24 mouse cellular contexts compared by ENCODE assay signal in the genomic region with DNA sequence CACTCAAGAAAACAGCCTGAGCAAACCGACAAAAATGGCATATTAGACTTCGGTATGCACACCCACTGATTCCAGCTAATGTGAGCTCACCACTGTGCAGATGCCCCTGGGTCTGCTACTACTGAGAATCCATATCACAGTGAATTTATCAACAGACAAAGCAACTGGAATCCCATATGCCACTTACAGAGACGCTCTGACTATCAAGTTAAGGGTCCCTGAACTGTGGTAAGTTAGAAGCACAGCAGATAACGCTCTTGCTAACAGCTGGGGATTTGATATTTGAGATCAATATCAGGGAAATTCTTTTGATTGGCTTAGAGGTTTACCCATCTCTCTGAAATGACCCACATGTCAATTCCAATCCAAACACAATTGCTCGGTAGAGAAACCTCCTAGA.
DNase-seq lines count a peak whose midpoint lies in the region; ATAC-seq and TF ChIP-seq lines count a peak whose summit lies in the region.
"Had no signal": no experiment of that assay in that cellular context is flagged by ENCODE, and none has a peak within 500 bp of the region (broad histone marks: within the 10 kb centered on the region; RNA-seq: fewer than 3 reads in every experiment).

No protein-coding gene starts in this region.

- H3K4me2 ChIP-seq in forebrain, postnatal 0 days (ENCODE audit: low read depth): no peak overlapping the region
- no peak overlapping the region for H3K4me2 ChIP-seq in embryonic facial prominence, embryonic 11.5 days (ENCODE audit: low read depth, low read length)
- H3K4me2 ChIP-seq in limb, embryonic 12.5 days: no peak overlapping the region
- no peak overlapping the region for H3K4me2 ChIP-seq in kidney, embryonic 15.5 days
- H3K4me2 ChIP-seq: embryonic facial prominence, embryonic 15.5 days; heart, embryonic 15.5 days; liver, embryonic 11.5 days; stomach, embryonic 15.5 days had no signal

- WGBS in forebrain, embryonic 10.5 days: 66% methylated on average over 5 of the region's 5 CpGs
- WGBS in forebrain, postnatal 0 days: 78% methylated on average over 5 of the region's 5 CpGs
- WGBS in embryonic facial prominence, embryonic 11.5 days: 41% methylated on average over 5 of the region's 5 CpGs
- 68% methylated on average over 5 of the region's 5 CpGs for WGBS in limb, embryonic 12.5 days
- 77% methylated on average over 5 of the region's 5 CpGs for WGBS in kidney, embryonic 15.5 days

- H3K9me3 ChIP-seq in forebrain, embryonic 10.5 days: no peaks in the 10 kb centered on the region
- H3K9me3 ChIP-seq in forebrain, postnatal 0 days (ENCODE audit: low read length): no peaks in the 10 kb centered on the region
- no peaks in the 10 kb centered on the region for H3K9me3 ChIP-seq in embryonic facial prominence, embryonic 11.5 days (replicated peaks; ENCODE audit: control insufficient read depth, low read length)
- H3K9me3 ChIP-seq in limb, embryonic 12.5 days: no peaks in the 10 kb centered on the region
- H3K9me3 ChIP-seq in kidney, embryonic 15.5 days (replicated peaks): no peaks in the 10 kb centered on the region
- H3K9me3 ChIP-seq: embryonic facial prominence, embryonic 15.5 days; heart, embryonic 15.5 days; midbrain, embryonic 10.5 days; stomach, embryonic 15.5 days had no signal

- H3K4me1 ChIP-seq in forebrain, embryonic 10.5 days: peaks cover 30% of the 10 kb centered on the region
- H3K4me1 ChIP-seq in forebrain, postnatal 0 days (ENCODE audit: insufficient read depth): no peaks in the 10 kb centered on the region
- no peaks in the 10 kb centered on the region for H3K4me1 ChIP-seq in embryonic facial prominence, embryonic 11.5 days (ENCODE audit: control insufficient read depth, insufficient read depth, low read length)
- H3K4me1 ChIP-seq in limb, embryonic 12.5 days (replicated peaks): peaks cover 11% of the 10 kb centered on the region
- peaks cover 5% of the 10 kb centered on the region; the same call in 1 of the 2 replicates for H3K4me1 ChIP-seq in kidney, embryonic 15.5 days
- H3K4me1 ChIP-seq: stomach, embryonic 15.5 days had no signal

- TF ChIP-seq CTCF in forebrain, postnatal 0 days (IDR thresholded peaks at IDR 0.05; ENCODE audit: low read depth): no peak

- H3K4me3 ChIP-seq in forebrain, embryonic 10.5 days: no peak overlapping the region
- no peak overlapping the region for H3K4me3 ChIP-seq in forebrain, postnatal 0 days (ENCODE audit: low read depth, low read length)
- no peak overlapping the region for H3K4me3 ChIP-seq in embryonic facial prominence, embryonic 11.5 days (ENCODE audit: low read depth, low read length)
- H3K4me3 ChIP-seq in limb, embryonic 12.5 days (replicated peaks): no peak overlapping the region
- no peak overlapping the region for H3K4me3 ChIP-seq in kidney, embryonic 15.5 days (replicated peaks)
- H3K4me3 ChIP-seq: embryonic facial prominence, embryonic 15.5 days; heart, embryonic 15.5 days; midbrain, embryonic 10.5 days; stomach, embryonic 15.5 days had no signal

- no peak for ATAC-seq in forebrain, postnatal 0 days
- ATAC-seq in embryonic facial prominence, embryonic 11.5 days (replicated peaks; ENCODE audit: insufficient number of reproducible peaks, low FRiP score, low TSS enrichment, low read depth): peak; percentile 29; the same call in 1 of the 2 replicates
- ATAC-seq in limb, embryonic 12.5 days (ENCODE audit: insufficient number of reproducible peaks, insufficient read depth, low FRiP score, low TSS enrichment, low read depth): no peak
- no peak for ATAC-seq in kidney, embryonic 15.5 days (replicated peaks; ENCODE audit: low FRiP score)
- ATAC-seq: liver, postnatal 0 days had no signal

- H3K36me3 ChIP-seq in forebrain, embryonic 10.5 days (replicated peaks): no peaks in the 10 kb centered on the region
- H3K36me3 ChIP-seq in forebrain, postnatal 0 days (ENCODE audit: insufficient read depth): no peaks in the 10 kb centered on the region
- no peaks in the 10 kb centered on the region for H3K36me3 ChIP-seq in embryonic facial prominence, embryonic 11.5 days (replicated peaks; ENCODE audit: control insufficient read depth, insufficient read depth, low read depth, low read length)
- H3K36me3 ChIP-seq in limb, embryonic 12.5 days: no peaks in the 10 kb centered on the region
- no peaks in the 10 kb centered on the region for H3K36me3 ChIP-seq in kidney, embryonic 15.5 days
- H3K36me3 ChIP-seq: embryonic facial prominence, embryonic 15.5 days; heart, embryonic 15.5 days; midbrain, embryonic 10.5 days; stomach, embryonic 15.5 days had no signal

- H3K27ac ChIP-seq in forebrain, embryonic 10.5 days: peak overlapping the region; percentile 17
- no peak overlapping the region for H3K27ac ChIP-seq in forebrain, postnatal 0 days (ENCODE audit: low read depth, low read length)
- H3K27ac ChIP-seq in embryonic facial prominence, embryonic 11.5 days (replicated peaks; ENCODE audit: low read depth, low read length): 0 out of 2 replicates have a peak overlapping the region, but pooled peaks have one; percentile 20
- peak overlapping the region; percentile 57 for H3K27ac ChIP-seq in limb, embryonic 12.5 days
- no peak overlapping the region for H3K27ac ChIP-seq in kidney, embryonic 15.5 days
- H3K27ac ChIP-seq: embryonic facial prominence, embryonic 15.5 days; heart, embryonic 15.5 days; midbrain, embryonic 10.5 days; stomach, embryonic 15.5 days had no signal

- H3K9ac ChIP-seq in forebrain, postnatal 0 days: no peak overlapping the region
- no peak overlapping the region for H3K9ac ChIP-seq in embryonic facial prominence, embryonic 11.5 days (replicated peaks; ENCODE audit: low read length)
- H3K9ac ChIP-seq in limb, embryonic 12.5 days (replicated peaks): no peak overlapping the region
- no peak overlapping the region for H3K9ac ChIP-seq in kidney, embryonic 15.5 days
- H3K9ac ChIP-seq: embryonic facial prominence, embryonic 15.5 days; heart, embryonic 15.5 days; liver, postnatal 0 days; stomach, embryonic 15.5 days had no signal

- peaks cover 4% of the 10 kb centered on the region; the same call in 1 of the 2 replicates for H3K27me3 ChIP-seq in forebrain, embryonic 10.5 days (ENCODE audit: poor library complexity, severe bottlenecking)
- no peaks in the 10 kb centered on the region for H3K27me3 ChIP-seq in forebrain, postnatal 0 days (ENCODE audit: insufficient read depth, low read length)
- H3K27me3 ChIP-seq in embryonic facial prominence, embryonic 11.5 days (ENCODE audit: control insufficient read depth, insufficient read depth, low read length): no peaks in the 10 kb centered on the region
- no peaks in the 10 kb centered on the region for H3K27me3 ChIP-seq in limb, embryonic 12.5 days
- no peaks in the 10 kb centered on the region for H3K27me3 ChIP-seq in kidney, embryonic 15.5 days
- H3K27me3 ChIP-seq: embryonic facial prominence, embryonic 15.5 days; heart, embryonic 15.5 days; stomach, embryonic 15.5 days had no signal

- no peak for DNase-seq in forebrain, embryonic 10.5 days (ENCODE audit: extremely low spot score, low spot score)
- DNase-seq in forebrain, postnatal 0 days: no peak
- peak; percentile 14 for DNase-seq in layer of hippocampus, adult 9-11 months
- DNase-seq in layer of hippocampus, postnatal 10 days (ENCODE audit: low spot score in 2 of 2): no peak
- no peak for DNase-seq in embryonic facial prominence, embryonic 11.5 days (ENCODE audit: low spot score)
- DNase-seq: adrenal gland, postnatal 36 days; cerebellum, adult 11-12 months; cerebellum, postnatal 10 days; gastrocnemius, postnatal 36 days; heart, postnatal 36 days; kidney, adult 11 months; kidney, postnatal 4 days; left cerebral cortex, postnatal 4 days; liver, postnatal 0 days; lung, postnatal 10 days; right cerebral cortex, adult 18-20 months; thymus, postnatal 25 days had no signal

Comparison
In these comparisons a context has a peak if more than half of its experiments do, and no peak if none do; other contexts are left out.
1. H3K27ac ChIP-seq: peak in forebrain, embryonic 10.5 days (single experiment), embryonic facial prominence, embryonic 11.5 days (single experiment) and limb, embryonic 12.5 days (single experiment); none in forebrain, postnatal 0 days (single experiment) and kidney, embryonic 15.5 days (single experiment).